In genomic region chr11:119090076-119090960, GRCm38 (mm10) we compare ENCODE assay signal across 8 mouse cellular contexts. TPM values are rescaled to one million over a fixed set of nuclear protein-coding genes. Genes with fewer than 3 reads are reported as not detected.
DNase-seq lines count a peak whose midpoint lies in the region; ATAC-seq lines count a peak whose summit lies in the region.

No protein-coding gene starts in this region.

- H3K4me2 ChIP-seq in forebrain, embryonic 12.5 days, result peak overlapping the region; percentile 90
- peak overlapping the region; percentile 99 for H3K4me2 ChIP-seq in intestine, embryonic 15.5 days (replicated peaks)
- H3K4me2 ChIP-seq in lung, embryonic 16.5 days (ENCODE audit: low read depth, low read length), result peak overlapping the region; percentile 95
- peak overlapping the region; percentile 94 for H3K4me2 ChIP-seq in stomach, embryonic 16.5 days (ENCODE audit: low read depth, low read length)

- no peaks in the 10 kb centered on the region for H3K9me3 ChIP-seq in forebrain, embryonic 12.5 days
- no peaks in the 10 kb centered on the region for H3K9me3 ChIP-seq in intestine, embryonic 15.5 days
- H3K9me3 ChIP-seq in lung, embryonic 16.5 days (ENCODE audit: control insufficient read depth, low read length), result no peaks in the 10 kb centered on the region
- H3K9me3 ChIP-seq in stomach, embryonic 16.5 days (replicated peaks; ENCODE audit: control insufficient read depth, low read length), result no peaks in the 10 kb centered on the region

- peaks cover 81% of the 10 kb centered on the region for H3K27me3 ChIP-seq in forebrain, embryonic 12.5 days
- peaks cover 31% of the 10 kb centered on the region for H3K27me3 ChIP-seq in intestine, embryonic 15.5 days (replicated peaks)
- H3K27me3 ChIP-seq in lung, embryonic 16.5 days (ENCODE audit: control insufficient read depth, insufficient read depth, low read depth, low read length), result peaks cover 10% of the 10 kb centered on the region
- H3K27me3 ChIP-seq in stomach, embryonic 16.5 days (ENCODE audit: control insufficient read depth, insufficient read depth, low read length), result peaks cover 30% of the 10 kb centered on the region

- peak overlapping the region; percentile 48 for H3K4me3 ChIP-seq in forebrain, embryonic 12.5 days (replicated peaks)
- peak overlapping the region; percentile 55 for H3K4me3 ChIP-seq in intestine, embryonic 15.5 days (replicated peaks)
- peak overlapping the region; percentile 58 for H3K4me3 ChIP-seq in lung, embryonic 16.5 days (ENCODE audit: low read length)
- H3K4me3 ChIP-seq in stomach, embryonic 16.5 days (replicated peaks; ENCODE audit: low read length), result peak overlapping the region; percentile 53

- ATAC-seq in forebrain, embryonic 12.5 days (ENCODE audit: low FRiP score), result no peak
- ATAC-seq in intestine, embryonic 15.5 days, result no peak
- peak; percentile 0; the same call in 1 of the 2 replicates for ATAC-seq in lung, embryonic 16.5 days (ENCODE audit: low read depth)
- no peak for ATAC-seq in stomach, embryonic 16.5 days (ENCODE audit: insufficient read depth, low FRiP score)

- peaks cover 50% of the 10 kb centered on the region for H3K4me1 ChIP-seq in forebrain, embryonic 12.5 days
- H3K4me1 ChIP-seq in intestine, embryonic 15.5 days (replicated peaks), result peaks cover 52% of the 10 kb centered on the region
- peaks cover 47% of the 10 kb centered on the region for H3K4me1 ChIP-seq in lung, embryonic 16.5 days (replicated peaks; ENCODE audit: control insufficient read depth, insufficient read depth, low read length)
- peaks cover 41% of the 10 kb centered on the region for H3K4me1 ChIP-seq in stomach, embryonic 16.5 days (ENCODE audit: control insufficient read depth, insufficient read depth, low read length)

- intact Hi-C loops in left cerebral cortex, postnatal 4 days (cut with DNase I), result loop anchor here (5.0 kb wide), 1 partner anchor 48 kb away; the partner anchor contains the start of gene Cbx8

- peak; percentile 20 for DNase-seq in left cerebral cortex, postnatal 4 days
- DNase-seq in left cerebral cortex, adult 11 months (ENCODE audit: low spot score), result no peak
- DNase-seq in adrenal gland, postnatal 10 days, result peak; percentile 52
- DNase-seq in T-cell, adult 2 months (ENCODE audit: low spot score), result no peak

- H3K9ac ChIP-seq in forebrain, embryonic 12.5 days, result peak overlapping the region; percentile 56
- H3K9ac ChIP-seq in intestine, embryonic 15.5 days, result peak overlapping the region; percentile 57
- peak overlapping the region; percentile 70 for H3K9ac ChIP-seq in lung, embryonic 16.5 days (ENCODE audit: low read length)
- H3K9ac ChIP-seq in stomach, embryonic 16.5 days (ENCODE audit: low read length), result peak overlapping the region; percentile 71

- no peaks in the 10 kb centered on the region for H3K36me3 ChIP-seq in forebrain, embryonic 12.5 days (replicated peaks)
- no peaks in the 10 kb centered on the region for H3K36me3 ChIP-seq in intestine, embryonic 15.5 days
- H3K36me3 ChIP-seq in lung, embryonic 16.5 days (ENCODE audit: control insufficient read depth, insufficient read depth, low read length), result no peaks in the 10 kb centered on the region
- H3K36me3 ChIP-seq in stomach, embryonic 16.5 days (ENCODE audit: control insufficient read depth, insufficient read depth, low read length), result no peaks in the 10 kb centered on the region

- WGBS in forebrain, embryonic 12.5 days, result 2% methylated on average over 73 of the region's 75 CpGs
- under 1% methylated on average over 74 of the region's 75 CpGs for WGBS in intestine, embryonic 15.5 days
- WGBS in lung, embryonic 16.5 days, result under 1% methylated on average over 70 of the region's 75 CpGs
- under 1% methylated on average over 72 of the region's 75 CpGs for WGBS in stomach, embryonic 16.5 days

- H3K27ac ChIP-seq in forebrain, embryonic 12.5 days, result no peak overlapping the region
- peak overlapping the region; percentile 66 for H3K27ac ChIP-seq in intestine, embryonic 15.5 days
- peak overlapping the region; percentile 83 for H3K27ac ChIP-seq in lung, embryonic 16.5 days (ENCODE audit: low read length)
- no peak overlapping the region for H3K27ac ChIP-seq in stomach, embryonic 16.5 days (ENCODE audit: low read length)

RNA-seq across cellular contexts. Expression of gene Cbx4, which starts 4.3 kb away (rescaled TPM):
- 10 to 100 TPM; 40.8 to 45.2 TPM for total RNA-seq in left cerebral cortex, postnatal 4 days (2021)
- 100 to 1,000 TPM in 1 of 2 experiments, 10 to 100 TPM in 1; 52.0 to 133 TPM for total RNA-seq in adrenal gland, postnatal 10 days (2021)
- 12.7 and 14.5 TPM in 2 replicates for polyA plus RNA-seq in forebrain, embryonic 12.5 days (2016; fragmentation: Nextera tagmentation; extraction: Ambion mirVana)
- polyA plus RNA-seq in intestine, embryonic 15.5 days (2015; fragmentation: Nextera tagmentation; extraction: Ambion mirVana), result 10.7 and 11.2 TPM in 2 replicates
- 13.3 and 14.0 TPM in 2 replicates for polyA plus RNA-seq in lung, embryonic 16.5 days (2015; fragmentation: Nextera tagmentation; extraction: Ambion mirVana)
- 8.5 and 10.1 TPM in 2 replicates for polyA plus RNA-seq in stomach, embryonic 16.5 days (2015; fragmentation: Nextera tagmentation; extraction: Ambion mirVana)

RNA-seq across cellular contexts. Expression of gene Cbx8, which starts 49.5 kb away (rescaled TPM):
- total RNA-seq in left cerebral cortex, postnatal 4 days (2021), result 10 to 100 TPM; 13.0 to 15.6 TPM
- total RNA-seq in adrenal gland, postnatal 10 days (2021), result 10 to 100 TPM in 1 of 2 experiments, 1 to 10 TPM in 1; 8.8 to 12.3 TPM
- 11.5 and 11.7 TPM in 2 replicates for polyA plus RNA-seq in forebrain, embryonic 12.5 days (2016; fragmentation: Nextera tagmentation; extraction: Ambion mirVana)
- polyA plus RNA-seq in intestine, embryonic 15.5 days (2015; fragmentation: Nextera tagmentation; extraction: Ambion mirVana), result 7.4 and 7.9 TPM in 2 replicates
- polyA plus RNA-seq in lung, embryonic 16.5 days (2015; fragmentation: Nextera tagmentation; extraction: Ambion mirVana), result 7.7 and 7.9 TPM in 2 replicates
- 5.8 and 6.4 TPM in 2 replicates for polyA plus RNA-seq in stomach, embryonic 16.5 days (2015; fragmentation: Nextera tagmentation; extraction: Ambion mirVana)

Comparison
In these comparisons a context has a peak if more than half of its experiments do, and no peak if none do; other contexts are left out.
1. DNase-seq: peak in left cerebral cortex, postnatal 4 days (single experiment) and adrenal gland, postnatal 10 days (single experiment); none in left cerebral cortex, adult 11 months (single experiment) and T-cell, adult 2 months (single experiment).
2. H3K27ac ChIP-seq: peak in intestine, embryonic 15.5 days (single experiment) and lung, embryonic 16.5 days (single experiment); none in forebrain, embryonic 12.5 days (single experiment) and stomach, embryonic 16.5 days (single experiment).
3. Peak in every context shown above with its lines, with median percentiles within 50 percentile points of each other: H3K4me2 ChIP-seq, H3K4me3 ChIP-seq and H3K9ac ChIP-seq.